Mouse (Mus musculus): ENCODE measurements around the gene Gm21083.
"Not testable (repeated sequence)": the region's sequence is repeated elsewhere in the genome, so short reads cannot be mapped to it uniquely, and the experiment has no call there.

The Gm21083 gene

GRCm38 (mm10) chr5:15618764-15619163 lies 41.6 kb downstream of the Gm21083 start, which contains the start of gene Speer4d:
Gene Speer4d (plus strand): TSS chr5:15619064.
- DNase-seq (ENCODE audit: extremely low read depth, insufficient read length, low spot score) = not testable (repeated sequence)

- not testable (repeated sequence) for DNase-seq (ENCODE audit: extremely low read depth, insufficient read length, low spot score)
These were observed 51.0 kb downstream of the Gm21083 start for GRCm38 (mm10) chr5:15628136-15628535.

- DNase-seq (ENCODE audit: extremely low read depth, insufficient read length, low spot score) = not testable (repeated sequence)
These were observed 52.9 kb downstream of the Gm21083 start for GRCm38 (mm10) chr5:15630068-15630467.
